Mouse (Mus musculus) kidney, adult 2 months (tissue): ENCODE data around the gene Gm28230.

ENCODE experiments used
- CTCF ChIP-seq: fragments of 200-500 bp; conservative IDR thresholded peaks from 2 replicates; pipeline ENCODE4 v1.5.1; 2011; ENCODE audit warnings: low read depth, mild to moderate bottlenecking, control low read depth, low read length, moderate library complexity, mixed read lengths; ENCODE audit not compliant: insufficient read depth, insufficient read length
- POLR2A ChIP-seq: fragments of 200-500 bp; IDR thresholded peaks from one replicate; pipeline ENCODE4 v1.6.1; 2011; ENCODE audit warnings: low read depth, low read length, control low read depth

DNA sequence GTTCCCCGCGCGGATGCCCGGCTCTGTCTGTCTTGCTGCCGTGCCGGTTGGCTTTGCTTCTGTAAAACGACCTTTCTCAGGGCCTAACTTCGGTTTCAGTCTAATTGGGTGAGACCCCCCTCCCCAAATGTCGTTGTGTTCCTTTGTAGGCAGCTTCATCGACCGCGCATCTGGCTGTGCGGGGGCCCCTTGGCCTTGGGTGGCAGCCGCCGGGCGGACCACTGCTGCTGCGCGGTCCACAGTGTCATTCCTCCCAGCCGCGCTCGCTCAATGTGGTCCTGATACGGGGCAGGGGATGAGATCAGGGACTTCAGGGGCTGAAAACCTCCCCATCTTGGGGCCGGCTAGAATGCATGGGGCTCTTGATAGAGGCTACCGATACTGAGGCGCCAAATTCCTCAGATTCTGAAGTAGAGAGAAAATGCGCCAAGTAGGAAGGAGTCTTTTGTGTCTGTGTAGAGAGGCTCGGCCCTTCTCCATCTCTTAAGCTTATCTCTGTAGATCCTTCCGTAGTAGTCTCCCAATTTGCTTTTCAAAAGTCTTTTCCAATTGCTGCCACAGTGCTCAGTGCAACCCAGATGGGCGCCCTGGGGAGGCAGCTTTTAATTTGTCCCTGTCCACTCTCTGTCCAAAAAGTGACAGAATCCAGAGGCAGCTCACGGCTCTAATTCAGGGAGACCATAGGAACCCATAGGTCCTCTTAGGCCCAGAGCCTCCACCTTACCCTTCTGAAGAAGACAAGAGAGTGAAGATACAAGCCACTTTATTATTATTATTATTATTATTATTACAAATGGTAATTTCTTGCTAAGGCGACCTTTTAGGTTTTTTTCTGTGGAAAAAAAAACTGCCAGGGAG, 38.6 kb upstream of the Gm28230 start:
- TF ChIP-seq POLR2A (no peak), CTCF (no peak)
